Mouse (Mus musculus): ENCODE data around the gene D630045J12Rik.

- TF ChIP-seq CTCF (IDR thresholded peaks at IDR 0.05; ENCODE audit: control insufficient read depth, insufficient read depth, insufficient read length): no peak
- TF ChIP-seq MAX (IDR thresholded peaks at IDR 0.05): no peak
- no peak for TF ChIP-seq CEBPB (IDR thresholded peaks at IDR 0.05; ENCODE audit: low read depth)
- TF ChIP-seq USF1 (IDR thresholded peaks at IDR 0.05; ENCODE audit: low read depth): no peak
- no peak for TF ChIP-seq MYOD1 (IDR thresholded peaks at IDR 0.05; ENCODE audit: control insufficient read depth, insufficient read length, low read depth)
These were observed 38.2 kb downstream of the D630045J12Rik start for GRCm38 (mm10) chr6:38215448-38216110.
